Mouse (Mus musculus): Measurements from ENCODE around the gene Mob4. TPM values are rescaled to one million over a fixed set of nuclear protein-coding genes. Genes with fewer than 3 reads are reported as not detected.
A peak's percentile ranks its signal among the peaks of the same experiment; 100 is the strongest.

Gene Mob4
- polyA plus RNA-seq (2015; fragmentation: Nextera tagmentation; extraction: Ambion mirVana), result 122 TPM in 2 replicates

DNA sequence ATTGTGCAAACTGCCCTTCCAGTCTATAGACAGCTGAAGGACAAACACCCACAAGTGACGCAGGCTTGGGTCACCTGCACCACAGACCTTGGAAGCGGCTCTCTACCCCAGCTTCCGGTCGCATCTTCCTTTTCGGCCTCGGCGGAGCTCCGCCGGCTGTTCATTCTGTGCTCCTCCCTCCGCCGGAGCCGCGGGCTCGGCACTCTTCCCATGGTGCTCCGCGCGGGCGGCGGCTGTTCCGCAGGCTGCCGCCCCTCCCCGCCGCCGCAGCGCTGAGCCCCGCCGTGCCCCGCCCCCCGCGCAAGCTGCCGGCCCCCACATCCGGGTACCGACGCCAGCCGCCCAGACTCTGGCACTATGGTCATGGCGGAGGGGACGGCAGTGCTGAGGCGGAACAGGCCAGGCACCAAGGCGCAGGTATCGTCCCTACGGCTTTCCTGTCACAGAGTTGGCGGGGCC lies at the start of gene Mob4:
TSS of gene Mob4 (plus strand) at position 289 of the 459 bp plus-strand sequence.
- Histone ChIP-seq H3K4me1 (replicated peaks; ENCODE audit: insufficient read depth, low read length) (peaks cover 9% of the 10 kb centered on the region; the same call in 1 of the 2 replicates), H3K27me3 (ENCODE audit: insufficient read depth, low read length) (no peaks in the 10 kb centered on the region), H3K9me3 (replicated peaks; ENCODE audit: low read length) (no peaks in the 10 kb centered on the region), H3K9ac (ENCODE audit: low read depth, low read length) (peak within 1 kb of the TSS; percentile 98), H3K27ac (peak within 1 kb of the TSS; percentile 99), H3K36me3 (ENCODE audit: insufficient read depth, low read length) (no peaks in the 10 kb centered on the region), H3K4me2 (ENCODE audit: low read length) (peak within 1 kb of the TSS; percentile 61), H3K4me3 (replicated peaks; ENCODE audit: low read depth, low read length) (peak within 1 kb of the TSS; percentile 84)
- peak; percentile 94 for DNase-seq (ENCODE audit: low spot score)
- under 1% methylated on average over 38 of the region's 42 CpGs for WGBS
- ATAC-seq (replicated peaks; ENCODE audit: low FRiP score, low read depth), result peak; percentile 97
- no peak for TF ChIP-seq CTCF (IDR thresholded peaks at IDR 0.05; ENCODE audit: low read depth)

DNA sequence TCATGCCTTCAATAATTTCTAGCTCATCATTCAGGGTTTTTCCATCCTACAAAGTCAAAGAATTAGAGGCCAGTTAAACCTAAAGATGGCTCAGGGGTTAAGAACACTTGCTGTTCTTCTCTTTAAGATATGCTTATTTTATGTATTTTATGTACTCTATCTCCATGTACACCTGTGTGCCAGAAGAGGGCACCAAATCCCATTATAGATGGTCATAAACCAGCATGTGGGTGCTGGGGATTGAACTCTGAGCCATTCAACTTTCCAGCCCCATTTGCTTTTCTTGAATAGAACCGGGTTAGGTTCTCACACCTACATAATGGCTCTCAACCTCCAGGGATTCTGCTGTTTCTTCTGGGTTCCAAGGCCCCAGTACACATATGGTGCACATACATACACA lies 48.9 kb upstream of the Mob4 start:
- DNase-seq (ENCODE audit: low spot score) (no peak), ATAC-seq (replicated peaks; ENCODE audit: low FRiP score, low read depth) (no peak)
- Histone ChIP-seq H3K36me3 (ENCODE audit: insufficient read depth, low read length) (peaks cover 47% of the 10 kb centered on the region), H3K9me3 (replicated peaks; ENCODE audit: low read length) (no peaks in the 10 kb centered on the region), H3K4me3 (replicated peaks; ENCODE audit: low read depth, low read length) (no peak overlapping the region), H3K27ac (no peak overlapping the region), H3K4me2 (ENCODE audit: low read length) (no peak overlapping the region), H3K27me3 (ENCODE audit: insufficient read depth, low read length) (no peaks in the 10 kb centered on the region), H3K9ac (ENCODE audit: low read depth, low read length) (no peak overlapping the region), H3K4me1 (replicated peaks; ENCODE audit: insufficient read depth, low read length) (no peaks in the 10 kb centered on the region)
- 60% methylated on average over 1 of the region's 1 CpGs for WGBS
- peak; percentile 48; the same call in 1 of the 2 replicates for TF ChIP-seq CTCF (IDR thresholded peaks at IDR 0.05; ENCODE audit: low read depth)

DNA sequence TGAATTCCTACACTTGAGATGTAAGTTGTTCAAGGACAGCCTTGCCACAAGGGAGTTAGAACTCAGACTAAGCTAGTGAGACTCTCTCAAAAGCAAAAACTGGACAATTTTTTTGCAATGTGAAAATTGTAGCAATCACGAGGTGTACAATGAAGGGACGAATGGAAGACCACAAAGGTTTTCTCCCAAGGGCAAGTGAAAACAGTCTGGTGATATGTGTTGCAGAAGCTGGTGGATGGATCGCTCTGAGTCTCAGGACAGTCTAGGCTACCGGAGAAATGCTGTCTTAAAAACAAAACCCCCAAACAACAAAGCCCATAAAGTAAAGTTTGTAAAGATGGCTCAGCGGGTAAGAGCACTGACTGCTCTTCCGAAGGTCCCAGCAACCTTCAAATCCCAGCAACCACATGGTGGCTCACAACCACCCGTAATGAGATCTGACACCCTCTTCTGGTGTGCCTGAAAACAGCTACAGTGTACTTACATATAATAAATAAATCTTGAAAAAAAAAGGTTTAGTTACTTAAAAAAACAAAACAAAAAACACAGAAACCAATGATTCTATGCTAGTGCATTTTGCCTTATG lies 45.2 kb upstream of the Mob4 start:
- H3K27ac ChIP-seq, result no peak overlapping the region
- no peak for DNase-seq (ENCODE audit: low spot score)
- 0 out of 2 replicates have a peak, but pooled peaks cover 4% of the 10 kb centered on the region for H3K4me1 ChIP-seq (replicated peaks; ENCODE audit: insufficient read depth, low read length)
- WGBS, result 47% methylated on average over 7 of the region's 7 CpGs
- H3K4me2 ChIP-seq (ENCODE audit: low read length), result peak overlapping the region; percentile 82
- peaks cover 29% of the 10 kb centered on the region for H3K36me3 ChIP-seq (ENCODE audit: insufficient read depth, low read length)
- H3K9ac ChIP-seq (ENCODE audit: low read depth, low read length), result no peak overlapping the region
- no peaks in the 10 kb centered on the region for H3K27me3 ChIP-seq (ENCODE audit: insufficient read depth, low read length)
- peak; percentile 17; the same call in 1 of the 2 replicates for TF ChIP-seq CTCF (IDR thresholded peaks at IDR 0.05; ENCODE audit: low read depth)
- ATAC-seq (replicated peaks; ENCODE audit: low FRiP score, low read depth), result no peak
- H3K9me3 ChIP-seq (replicated peaks; ENCODE audit: low read length), result no peaks in the 10 kb centered on the region
- no peak overlapping the region for H3K4me3 ChIP-seq (replicated peaks; ENCODE audit: low read depth, low read length)

DNA sequence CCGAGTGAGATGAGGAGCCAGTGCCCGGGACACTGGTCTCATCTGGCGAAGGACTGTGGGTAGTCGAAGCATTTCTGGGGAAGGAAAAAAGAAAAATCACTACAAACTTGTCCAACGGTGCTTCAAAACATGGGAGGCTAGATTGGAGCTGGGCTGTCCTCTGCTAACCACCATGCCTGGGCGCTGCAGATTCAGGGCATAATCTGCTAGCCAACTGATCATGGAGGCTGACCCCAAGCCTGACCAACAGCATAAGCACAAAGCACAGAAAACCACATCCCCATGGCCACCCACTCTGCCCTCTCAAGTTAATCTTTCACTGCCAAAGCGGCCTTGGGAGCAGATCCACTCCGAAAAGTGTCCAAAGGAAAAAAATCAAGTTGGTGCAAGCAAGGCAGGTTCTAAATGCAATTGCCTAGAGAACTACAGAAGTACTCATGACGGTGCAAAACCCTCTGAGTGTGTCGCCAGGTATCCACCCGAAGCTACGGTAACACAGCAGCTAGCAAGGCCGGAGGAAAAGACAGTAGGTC lies 44.1 kb upstream of the Mob4 start:
- Histone ChIP-seq H3K9ac (ENCODE audit: low read depth, low read length) (peak overlapping the region; percentile 87), H3K4me3 (replicated peaks; ENCODE audit: low read depth, low read length) (peak overlapping the region; percentile 92), H3K9me3 (replicated peaks; ENCODE audit: low read length) (no peaks in the 10 kb centered on the region), H3K27me3 (ENCODE audit: insufficient read depth, low read length) (no peaks in the 10 kb centered on the region), H3K36me3 (ENCODE audit: insufficient read depth, low read length) (peaks cover 23% of the 10 kb centered on the region), H3K27ac (peak overlapping the region; percentile 99), H3K4me2 (ENCODE audit: low read length) (peak overlapping the region; percentile 82), H3K4me1 (replicated peaks; ENCODE audit: insufficient read depth, low read length) (0 out of 2 replicates have a peak, but pooled peaks cover 4% of the 10 kb centered on the region)
- under 1% methylated on average over 13 of the region's 13 CpGs for WGBS
- DNase-seq (ENCODE audit: low spot score) (peak; percentile 50), ATAC-seq (replicated peaks; ENCODE audit: low FRiP score, low read depth) (peak; percentile 1; the same call in 1 of the 2 replicates)
- no peak for TF ChIP-seq CTCF (IDR thresholded peaks at IDR 0.05; ENCODE audit: low read depth)

DNA sequence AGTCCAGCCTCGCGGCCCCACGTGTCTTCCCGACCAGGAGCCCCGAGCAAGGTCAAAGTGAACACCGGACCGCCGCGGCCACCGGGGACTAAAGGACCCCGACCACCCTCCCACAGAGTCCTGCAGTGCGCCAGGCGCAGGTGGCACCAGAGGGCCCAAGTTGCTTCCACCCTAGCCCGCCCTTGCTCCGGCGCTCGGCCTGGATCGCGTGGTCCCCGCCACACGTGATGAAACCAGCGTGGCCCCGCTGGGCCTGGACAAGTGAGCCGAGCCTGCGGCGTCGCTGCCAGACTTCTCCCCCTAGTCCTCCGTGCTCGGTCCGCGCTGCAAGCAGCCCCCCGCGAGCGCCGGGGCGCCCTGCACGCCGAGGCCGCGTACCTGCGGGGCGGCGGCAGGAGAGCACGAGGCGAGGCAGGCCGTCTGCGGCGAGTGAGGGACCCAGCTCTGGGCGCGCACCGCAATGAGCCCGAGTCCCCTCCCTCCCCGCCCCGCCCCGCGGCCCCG lies 43.6 kb upstream of the Mob4 start:
- 1% methylated on average over 30 of the region's 57 CpGs for WGBS
- H3K4me2 ChIP-seq (ENCODE audit: low read length), result peak overlapping the region; percentile 82
- H3K4me1 ChIP-seq (replicated peaks; ENCODE audit: insufficient read depth, low read length), result 0 out of 2 replicates have a peak, but pooled peaks cover 4% of the 10 kb centered on the region
- no peaks in the 10 kb centered on the region for H3K9me3 ChIP-seq (replicated peaks; ENCODE audit: low read length)
- no peak for TF ChIP-seq CTCF (IDR thresholded peaks at IDR 0.05; ENCODE audit: low read depth)
- DNase-seq (ENCODE audit: low spot score) (no peak), ATAC-seq (replicated peaks; ENCODE audit: low FRiP score, low read depth) (peak; percentile 62)
- H3K36me3 ChIP-seq (ENCODE audit: insufficient read depth, low read length), result peaks cover 18% of the 10 kb centered on the region
- H3K9ac ChIP-seq (ENCODE audit: low read depth, low read length), result peak overlapping the region; percentile 87
- H3K27ac ChIP-seq, result peak overlapping the region; percentile 99
- H3K4me3 ChIP-seq (replicated peaks; ENCODE audit: low read depth, low read length), result peak overlapping the region; percentile 92
- H3K27me3 ChIP-seq (ENCODE audit: insufficient read depth, low read length), result no peaks in the 10 kb centered on the region

DNA sequence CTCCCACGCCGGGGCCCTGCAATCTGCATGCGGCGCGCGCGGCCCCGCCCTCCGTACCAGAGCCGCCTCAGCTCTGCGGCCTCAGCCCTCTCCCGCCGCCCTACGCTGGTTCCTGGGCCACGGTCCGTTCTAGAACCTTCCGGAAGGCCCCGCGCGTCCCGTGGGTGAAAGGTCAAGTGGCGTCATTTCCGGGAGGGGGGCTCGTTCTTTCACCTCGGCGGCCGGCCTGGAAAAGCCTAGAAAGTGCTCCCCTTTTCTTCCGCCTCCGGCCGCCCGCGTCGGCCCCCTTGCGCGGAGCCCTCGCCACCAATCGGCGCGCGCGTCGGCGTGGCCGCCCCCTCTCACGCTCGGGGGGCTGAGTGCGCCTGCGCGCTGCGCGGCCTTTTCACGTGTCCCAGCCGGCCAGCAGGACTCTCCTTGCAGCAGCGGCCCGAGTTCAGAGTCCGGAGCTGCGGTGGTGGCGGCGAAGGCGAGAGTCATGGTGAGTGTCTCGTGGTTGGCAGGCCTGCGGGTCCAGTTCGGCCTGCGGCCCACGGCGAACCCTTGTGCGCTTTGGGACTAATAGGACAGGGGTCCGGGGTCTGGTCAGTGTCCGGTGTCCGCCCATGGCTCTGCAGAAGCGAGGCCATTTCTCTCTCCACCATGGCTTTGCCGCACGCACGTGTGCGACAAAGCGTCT lies 43.0 kb upstream of the Mob4 start, which contains the start of the genes Hspe1 and Hspd1:
TSS of gene Hspe1 (plus strand) at position 201 of the 679 bp plus-strand sequence.
TSS of gene Hspd1 (minus strand) at position 312 of the 679 bp plus-strand sequence.
- Histone ChIP-seq H3K4me3 (replicated peaks; ENCODE audit: low read depth, low read length) (peak within 1 kb of the TSS; percentile 92), H3K9me3 (replicated peaks; ENCODE audit: low read length) (no peaks in the 10 kb centered on the region), H3K27ac (peak within 1 kb of the TSS; percentile 99), H3K4me2 (ENCODE audit: low read length) (peak within 1 kb of the TSS; percentile 82), H3K9ac (ENCODE audit: low read depth, low read length) (peak within 1 kb of the TSS; percentile 87), H3K27me3 (ENCODE audit: insufficient read depth, low read length) (no peaks in the 10 kb centered on the region), H3K4me1 (replicated peaks; ENCODE audit: insufficient read depth, low read length) (0 out of 2 replicates have a peak, but pooled peaks cover 4% of the 10 kb centered on the region), H3K36me3 (ENCODE audit: insufficient read depth, low read length) (peaks cover 13% of the 10 kb centered on the region)
- ATAC-seq (replicated peaks; ENCODE audit: low FRiP score, low read depth) (peak; percentile 95), DNase-seq (ENCODE audit: low spot score) (peak; percentile 98)
- TF ChIP-seq CTCF (IDR thresholded peaks at IDR 0.05; ENCODE audit: low read depth), result no peak
- under 1% methylated on average over 73 of the region's 76 CpGs for WGBS

Measured in kidney, postnatal 0 days (tissue).